Mouse (Mus musculus): ENCODE measurements around the gene Kpnb1. TPM values are rescaled to one million over a fixed set of nuclear protein-coding genes. Genes with fewer than 3 reads are reported as not detected.
A peak's percentile ranks its signal among the peaks of the same experiment; 100 is the strongest.

Kpnb1 gene
- polyA plus RNA-seq, 1 experiment, result 73.2 TPM

DNA sequence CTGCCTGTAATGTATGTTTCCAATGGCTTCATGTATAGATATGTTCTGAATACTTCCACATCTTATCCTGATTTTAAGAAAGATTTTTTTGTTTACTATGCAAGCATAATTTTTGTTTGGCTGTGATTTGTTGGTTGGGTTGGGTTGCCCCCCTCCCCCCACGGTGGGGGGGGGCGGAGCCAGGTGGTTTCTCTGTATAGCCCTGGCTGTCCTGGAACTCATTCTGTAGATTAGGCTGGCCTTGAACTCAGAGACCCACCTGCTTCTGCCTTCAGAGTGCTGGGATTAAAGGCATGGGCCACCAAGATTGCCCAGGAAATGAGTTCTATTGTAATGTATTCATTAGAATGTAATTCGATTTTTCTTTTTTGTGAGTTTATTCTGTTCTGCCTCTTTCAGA, 1.6 kb upstream of the Kpnb1 start:
- H3K4me3 ChIP-seq (ENCODE audit: insufficient read depth, low read length), result no peak overlapping the region; the same call in 1 of the 2 replicates
- TF ChIP-seq POLR2A (IDR thresholded peaks at IDR 0.05; ENCODE audit: extremely low read depth, insufficient read depth, low read length), result no peak
- TF ChIP-seq CTCF (IDR thresholded peaks at IDR 0.05; ENCODE audit: extremely low read depth, insufficient read depth, low read length), result no peak
- H3K27ac ChIP-seq (ENCODE audit: insufficient read depth, low read length), result no peak overlapping the region
- no peaks in the 10 kb centered on the region; the same call in 1 of the 2 replicates for H3K4me1 ChIP-seq (ENCODE audit: control insufficient read depth, insufficient read depth, low read length)

DNA sequence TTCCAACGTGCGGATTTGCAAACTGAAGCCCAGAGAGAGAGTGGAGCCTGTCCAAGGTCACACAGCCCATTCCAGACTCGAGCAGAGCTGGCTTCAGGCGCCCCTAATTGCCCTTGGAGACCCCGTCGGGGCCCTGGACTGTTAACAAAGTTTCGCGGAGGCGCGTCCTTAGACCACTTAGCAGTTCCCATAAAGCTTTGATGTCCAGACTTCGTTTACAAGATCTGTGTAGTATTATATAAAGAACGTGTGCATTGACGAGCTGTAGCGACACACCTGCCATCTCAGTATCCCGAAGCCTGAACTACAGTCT, 918 bp upstream of the Kpnb1 start:
- H3K4me1 ChIP-seq (ENCODE audit: control insufficient read depth, insufficient read depth, low read length), result no peaks in the 10 kb centered on the region; the same call in 1 of the 2 replicates
- H3K4me3 ChIP-seq (ENCODE audit: insufficient read depth, low read length), result peak overlapping the region; percentile 45
- no peak for TF ChIP-seq POLR2A (IDR thresholded peaks at IDR 0.05; ENCODE audit: extremely low read depth, insufficient read depth, low read length)
- no peak for TF ChIP-seq CTCF (IDR thresholded peaks at IDR 0.05; ENCODE audit: extremely low read depth, insufficient read depth, low read length)
- H3K27ac ChIP-seq (ENCODE audit: insufficient read depth, low read length), result peak overlapping the region; percentile 89

DNA sequence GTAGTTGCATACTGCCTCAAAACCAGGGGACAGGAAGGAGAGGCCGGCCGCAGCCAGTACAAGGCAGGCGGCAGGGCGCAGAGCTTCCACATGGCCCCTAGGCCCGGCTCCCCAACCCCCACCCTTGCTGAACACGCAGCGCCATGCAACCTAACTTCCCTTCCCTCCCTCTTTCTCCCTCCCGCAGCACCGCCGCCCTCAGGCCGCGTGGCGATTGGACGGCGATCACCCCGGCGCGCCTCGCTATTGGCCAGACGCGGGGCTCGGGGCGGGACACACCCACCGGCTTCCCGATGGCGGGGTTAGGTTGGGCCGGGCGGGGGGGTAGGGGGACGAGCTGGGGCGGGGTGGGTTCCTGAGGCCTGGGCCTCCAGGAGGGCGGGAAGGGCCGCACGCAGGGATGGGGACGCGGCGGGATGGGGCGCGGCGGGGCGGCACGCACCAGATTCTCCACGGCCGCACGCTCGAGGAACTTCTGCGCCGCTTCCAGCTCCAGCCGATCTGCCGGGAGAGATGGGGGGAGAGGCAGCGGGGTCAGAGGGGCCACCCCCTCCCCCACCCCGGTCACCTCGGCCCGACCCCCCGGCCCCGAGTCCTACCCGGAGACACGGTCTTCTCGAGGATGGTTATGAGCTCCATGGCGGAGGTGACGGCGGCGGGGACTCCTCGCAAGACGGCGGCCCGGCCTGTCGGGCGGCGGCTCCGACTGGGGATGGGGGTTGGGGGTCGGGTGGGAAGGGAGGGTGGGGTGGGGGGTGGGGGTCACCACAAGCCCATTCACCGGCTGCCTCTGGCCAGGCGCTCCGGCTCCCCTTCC, 526 bp downstream of the Kpnb1 start:
- Histone ChIP-seq H3K4me1 (ENCODE audit: control insufficient read depth, insufficient read depth, low read length) (no peaks in the 10 kb centered on the region; the same call in 1 of the 2 replicates), H3K27ac (ENCODE audit: insufficient read depth, low read length) (peak overlapping the region; percentile 76; the same call in 1 of the 2 replicates)

DNA sequence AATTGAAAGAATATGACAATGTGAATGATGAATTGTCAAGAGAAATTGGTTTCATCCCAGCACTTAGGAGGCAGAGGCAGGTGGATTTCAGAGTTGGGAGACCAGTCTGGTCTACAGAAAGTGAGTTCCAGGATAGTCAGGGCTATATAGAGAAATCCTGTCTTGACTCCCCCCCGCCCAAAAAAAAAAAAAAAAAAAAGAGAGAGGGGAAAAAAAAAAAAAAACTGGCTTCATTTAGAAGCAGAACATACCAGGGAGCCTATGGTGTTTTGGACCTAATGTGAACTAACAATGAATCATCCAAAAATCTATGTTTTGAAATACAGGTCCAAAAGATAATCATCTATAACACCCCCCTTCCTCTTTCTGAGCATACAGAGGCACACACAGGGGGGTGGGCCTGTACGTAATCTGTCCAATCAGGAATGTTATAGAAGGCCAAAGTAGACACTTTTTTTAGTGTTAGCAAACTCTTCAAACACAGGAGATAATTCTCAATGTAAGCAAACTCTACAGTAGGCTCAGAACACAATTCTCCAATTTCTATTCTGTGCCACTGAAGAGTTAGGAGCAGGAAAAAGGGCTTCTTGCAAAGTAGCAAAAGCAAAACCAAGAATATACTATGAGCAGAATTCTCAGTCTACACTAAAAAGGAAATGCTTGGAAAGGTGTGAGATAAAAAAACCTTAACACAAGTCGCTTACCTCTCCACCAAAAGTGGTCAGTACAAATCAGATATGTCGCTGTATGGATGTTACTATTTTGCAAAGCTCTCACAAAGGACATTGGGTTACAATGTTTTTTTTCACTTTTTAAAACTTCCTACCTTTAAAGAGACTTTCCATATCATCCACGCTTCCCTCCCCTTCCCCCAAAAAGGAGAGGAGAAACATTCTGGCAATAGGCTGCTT, 1.7 kb downstream of the Kpnb1 start:
- TF ChIP-seq POLR2A (IDR thresholded peaks at IDR 0.05; ENCODE audit: extremely low read depth, insufficient read depth, low read length) (no peak), CTCF (IDR thresholded peaks at IDR 0.05; ENCODE audit: extremely low read depth, insufficient read depth, low read length) (no peak)
- Histone ChIP-seq H3K27ac (ENCODE audit: insufficient read depth, low read length) (no peak overlapping the region), H3K4me1 (ENCODE audit: control insufficient read depth, insufficient read depth, low read length) (peaks cover 3% of the 10 kb centered on the region; the same call in 1 of the 2 replicates), H3K4me3 (ENCODE audit: insufficient read depth, low read length) (peak overlapping the region; percentile 45; the same call in 1 of the 2 replicates)

More for the DNA sequence above, 526 bp downstream of the Kpnb1 start:
- TF ChIP-seq CTCF (IDR thresholded peaks at IDR 0.05; ENCODE audit: extremely low read depth, insufficient read depth, low read length) (no peak), POLR2A (IDR thresholded peaks at IDR 0.05; ENCODE audit: extremely low read depth, insufficient read depth, low read length) (no peak)
- peak overlapping the region; percentile 45 for H3K4me3 ChIP-seq (ENCODE audit: insufficient read depth, low read length)

DNA sequence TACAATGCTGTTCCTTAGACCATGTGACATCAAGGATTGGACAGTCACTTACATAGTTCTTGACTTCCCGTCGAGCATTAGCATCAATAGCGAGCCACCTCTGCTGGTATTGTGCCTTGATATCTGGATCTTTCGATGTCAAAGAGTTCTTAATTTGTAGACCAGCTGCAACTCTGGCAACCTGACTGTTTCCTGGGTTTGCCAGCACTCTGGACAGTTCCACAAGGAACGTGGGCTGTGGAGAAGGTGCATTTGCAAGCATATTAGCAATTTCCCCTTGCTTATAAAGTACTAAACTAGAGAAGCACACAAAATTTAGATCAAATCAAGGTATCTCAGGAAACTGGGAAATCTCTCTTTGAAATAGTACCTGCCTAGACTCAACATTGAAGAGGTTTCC, 2.8 kb downstream of the Kpnb1 start:
- no peak for TF ChIP-seq POLR2A (IDR thresholded peaks at IDR 0.05; ENCODE audit: extremely low read depth, insufficient read depth, low read length)
- TF ChIP-seq CTCF (IDR thresholded peaks at IDR 0.05; ENCODE audit: extremely low read depth, insufficient read depth, low read length), result no peak

DNA sequence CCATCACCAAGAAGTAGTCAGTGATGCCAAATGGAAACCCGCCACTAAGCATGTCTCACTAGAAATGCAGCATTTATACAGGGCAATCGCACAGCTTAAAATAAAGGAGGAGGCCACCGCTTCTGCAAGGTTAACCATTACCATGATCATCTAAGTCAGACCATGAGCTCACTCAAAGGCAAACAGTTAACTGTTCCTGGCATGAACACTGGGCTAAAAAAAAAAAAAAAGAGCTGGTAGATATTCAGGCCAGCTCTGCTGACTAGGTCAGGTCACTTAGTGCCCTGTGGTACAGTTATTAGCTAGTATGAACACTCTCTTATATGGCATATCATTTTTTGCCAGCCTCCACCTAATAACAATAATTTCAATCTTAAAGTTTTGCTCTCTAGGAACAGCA, 5.2 kb downstream of the Kpnb1 start:
- H3K4me3 ChIP-seq (ENCODE audit: insufficient read depth, low read length), result no peak overlapping the region
- peaks cover 3% of the 10 kb centered on the region; the same call in 1 of the 2 replicates for H3K4me1 ChIP-seq (ENCODE audit: control insufficient read depth, insufficient read depth, low read length)
- TF ChIP-seq CTCF (IDR thresholded peaks at IDR 0.05; ENCODE audit: extremely low read depth, insufficient read depth, low read length) (no peak), POLR2A (IDR thresholded peaks at IDR 0.05; ENCODE audit: extremely low read depth, insufficient read depth, low read length) (no peak)
- H3K27ac ChIP-seq (ENCODE audit: insufficient read depth, low read length), result no peak overlapping the region

More for the DNA sequence above, 2.8 kb downstream of the Kpnb1 start:
- Histone ChIP-seq H3K4me1 (ENCODE audit: control insufficient read depth, insufficient read depth, low read length) (peaks cover 3% of the 10 kb centered on the region; the same call in 1 of the 2 replicates), H3K4me3 (ENCODE audit: insufficient read depth, low read length) (no peak overlapping the region), H3K27ac (ENCODE audit: insufficient read depth, low read length) (no peak overlapping the region)

DNA sequence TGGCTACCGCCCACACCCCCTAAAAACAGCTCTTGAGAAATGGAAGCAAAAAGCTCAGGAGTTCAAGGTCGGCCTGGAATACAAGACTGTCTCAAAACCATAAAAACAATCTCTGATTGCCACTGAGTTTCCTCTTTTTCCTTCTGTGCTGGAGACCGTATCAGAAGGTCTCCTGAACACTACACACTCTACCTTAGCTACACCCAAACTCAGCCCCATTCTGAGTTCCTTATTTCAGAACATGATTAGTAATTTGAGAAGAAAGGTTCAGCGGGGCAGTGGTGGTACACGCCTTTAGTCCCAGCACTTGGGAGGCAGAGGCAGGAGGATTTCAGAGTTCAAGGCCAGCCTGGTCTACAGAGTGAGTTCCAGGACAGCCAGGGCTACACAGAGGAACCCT, 6.6 kb downstream of the Kpnb1 start:
- H3K4me1 ChIP-seq (ENCODE audit: control insufficient read depth, insufficient read depth, low read length), result peaks cover 3% of the 10 kb centered on the region; the same call in 1 of the 2 replicates

DNA sequence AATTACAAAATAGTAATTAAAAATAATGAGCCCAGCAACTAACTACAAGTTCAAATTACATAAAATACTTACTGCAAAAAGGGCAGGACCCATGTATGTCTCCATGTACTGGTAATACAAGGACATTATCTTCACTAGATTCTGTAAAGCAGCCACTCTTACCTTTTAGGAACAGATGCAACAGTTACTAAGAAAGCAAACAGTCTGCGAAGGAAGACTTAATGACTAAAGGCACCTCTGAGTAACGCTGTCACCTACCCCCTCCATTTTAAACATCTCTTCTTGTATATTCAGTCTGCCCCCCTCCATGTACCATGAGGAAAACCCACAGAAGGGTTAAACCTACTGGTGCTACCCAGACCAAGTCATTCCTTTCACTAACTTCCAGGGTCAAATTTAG, 9.5 kb downstream of the Kpnb1 start:
- no peak overlapping the region for H3K4me3 ChIP-seq (ENCODE audit: insufficient read depth, low read length)
- TF ChIP-seq POLR2A (IDR thresholded peaks at IDR 0.05; ENCODE audit: extremely low read depth, insufficient read depth, low read length) (no peak), CTCF (IDR thresholded peaks at IDR 0.05; ENCODE audit: extremely low read depth, insufficient read depth, low read length) (no peak)
- H3K4me1 ChIP-seq (ENCODE audit: control insufficient read depth, insufficient read depth, low read length), result peaks cover 3% of the 10 kb centered on the region; the same call in 1 of the 2 replicates
- no peak overlapping the region for H3K27ac ChIP-seq (ENCODE audit: insufficient read depth, low read length)

More for the DNA sequence above, 6.6 kb downstream of the Kpnb1 start:
- Histone ChIP-seq H3K4me3 (ENCODE audit: insufficient read depth, low read length) (no peak overlapping the region), H3K27ac (ENCODE audit: insufficient read depth, low read length) (no peak overlapping the region)
- TF ChIP-seq CTCF (IDR thresholded peaks at IDR 0.05; ENCODE audit: extremely low read depth, insufficient read depth, low read length) (no peak), POLR2A (IDR thresholded peaks at IDR 0.05; ENCODE audit: extremely low read depth, insufficient read depth, low read length) (no peak)

DNA sequence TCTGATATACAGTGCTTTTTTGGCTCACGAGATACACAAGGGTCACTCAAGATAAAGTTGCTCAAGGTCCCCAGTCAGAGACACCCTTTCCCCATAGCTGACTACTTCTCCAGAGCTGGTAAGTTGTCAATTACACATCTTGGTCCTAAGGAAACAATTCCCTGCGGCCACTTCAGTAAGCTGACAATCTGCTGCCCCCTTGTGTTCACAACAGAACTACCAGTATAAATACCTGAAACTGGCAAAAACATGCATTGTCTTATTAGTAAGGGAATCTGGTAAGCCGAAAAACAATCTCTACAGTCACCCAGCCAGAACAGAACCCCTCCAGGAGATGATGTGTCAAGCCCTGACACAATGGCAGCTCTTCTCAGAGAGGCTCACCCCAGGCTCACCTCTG, 10.8 kb downstream of the Kpnb1 start:
- TF ChIP-seq POLR2A (IDR thresholded peaks at IDR 0.05; ENCODE audit: extremely low read depth, insufficient read depth, low read length) (no peak), CTCF (IDR thresholded peaks at IDR 0.05; ENCODE audit: extremely low read depth, insufficient read depth, low read length) (peak; percentile 58)
- H3K4me3 ChIP-seq (ENCODE audit: insufficient read depth, low read length), result no peak overlapping the region
- H3K27ac ChIP-seq (ENCODE audit: insufficient read depth, low read length), result no peak overlapping the region
- H3K4me1 ChIP-seq (ENCODE audit: control insufficient read depth, insufficient read depth, low read length), result peaks cover 2% of the 10 kb centered on the region; the same call in 1 of the 2 replicates
